Comparison of ENCODE assay signal across 18 mouse cellular contexts in genomic region chr9:103147103-103147502, GRCm38 (mm10). TPM values are rescaled to one million over a fixed set of nuclear protein-coding genes. Genes with fewer than 3 reads are reported as not detected.
DNase-seq lines count a peak whose midpoint lies in the region; ATAC-seq and TF ChIP-seq lines count a peak whose summit lies in the region.
"Had no signal": no experiment of that assay in that cellular context is flagged by ENCODE, and none has a peak within 500 bp of the region (broad histone marks: within the 10 kb centered on the region; RNA-seq: fewer than 3 reads in every experiment).

No protein-coding gene starts in this region.

- H3K27me3 ChIP-seq in embryonic facial prominence, embryonic 13.5 days, result 0 out of 2 replicates have a peak, but pooled peaks cover 4% of the 10 kb centered on the region
- 0 out of 2 replicates have a peak, but pooled peaks cover 3% of the 10 kb centered on the region for H3K27me3 ChIP-seq in embryonic facial prominence, embryonic 10.5 days (replicated peaks; ENCODE audit: low read depth, poor library complexity, severe bottlenecking)
- H3K27me3 ChIP-seq in forebrain, embryonic 16.5 days (replicated peaks; ENCODE audit: control insufficient read depth, insufficient read depth, low read length), result no peaks in the 10 kb centered on the region
- H3K27me3 ChIP-seq in hindbrain, postnatal 0 days (ENCODE audit: insufficient read depth, low read length), result no peaks in the 10 kb centered on the region
- no peaks in the 10 kb centered on the region for H3K27me3 ChIP-seq in neural tube, embryonic 12.5 days (replicated peaks)
- H3K27me3 ChIP-seq: embryonic facial prominence, embryonic 12.5 days; limb, embryonic 12.5 days; liver, embryonic 15.5 days; Patski had no signal

- no peaks in the 10 kb centered on the region for H3K9me3 ChIP-seq in embryonic facial prominence, embryonic 13.5 days
- no peaks in the 10 kb centered on the region for H3K9me3 ChIP-seq in embryonic facial prominence, embryonic 10.5 days
- H3K9me3 ChIP-seq in forebrain, embryonic 16.5 days (ENCODE audit: control insufficient read depth, low read length), result no peaks in the 10 kb centered on the region
- H3K9me3 ChIP-seq in hindbrain, postnatal 0 days (ENCODE audit: low read length), result no peaks in the 10 kb centered on the region
- H3K9me3 ChIP-seq in neural tube, embryonic 12.5 days, result no peaks in the 10 kb centered on the region
- H3K9me3 ChIP-seq: embryonic facial prominence, embryonic 12.5 days; limb, embryonic 12.5 days; liver, embryonic 15.5 days; megakaryocyte, embryonic 14.5 days had no signal

- H3K27ac ChIP-seq in embryonic facial prominence, embryonic 13.5 days, result no peak overlapping the region
- H3K27ac ChIP-seq in embryonic facial prominence, embryonic 10.5 days (replicated peaks), result no peak overlapping the region
- H3K27ac ChIP-seq in forebrain, embryonic 16.5 days (ENCODE audit: low read length), result peak overlapping the region; percentile 53
- H3K27ac ChIP-seq in hindbrain, postnatal 0 days, result peak overlapping the region; percentile 70
- 0 out of 2 replicates have a peak overlapping the region, but pooled peaks have one; percentile 28 for H3K27ac ChIP-seq in neural tube, embryonic 12.5 days
- H3K27ac ChIP-seq: embryonic facial prominence, embryonic 12.5 days; limb, embryonic 12.5 days; liver, embryonic 15.5 days had no signal

- TF ChIP-seq CTCF in hindbrain, postnatal 0 days (IDR thresholded peaks at IDR 0.05; ENCODE audit: low read depth), result no peak

- ATAC-seq in embryonic facial prominence, embryonic 13.5 days (ENCODE audit: insufficient number of reproducible peaks, insufficient read depth, low FRiP score, low TSS enrichment, low read depth), result no peak
- peak; percentile 55 for ATAC-seq in forebrain, embryonic 16.5 days
- peak; percentile 52 for ATAC-seq in hindbrain, postnatal 0 days
- ATAC-seq in neural tube, embryonic 12.5 days (ENCODE audit: low FRiP score, low read depth), result peak; percentile 64; the same call in 1 of the 2 replicates
- ATAC-seq: intestine, postnatal 0 days; Patski had no signal

- no peaks in the 10 kb centered on the region for H3K36me3 ChIP-seq in embryonic facial prominence, embryonic 13.5 days
- 0 out of 2 replicates have a peak, but pooled peaks cover 5% of the 10 kb centered on the region for H3K36me3 ChIP-seq in embryonic facial prominence, embryonic 10.5 days (replicated peaks)
- H3K36me3 ChIP-seq in forebrain, embryonic 16.5 days (ENCODE audit: control insufficient read depth, insufficient read depth), result peaks cover 3% of the 10 kb centered on the region; the same call in 1 of the 2 replicates
- H3K36me3 ChIP-seq in hindbrain, postnatal 0 days (ENCODE audit: insufficient read depth, low read length), result 0 out of 2 replicates have a peak, but pooled peaks cover 7% of the 10 kb centered on the region
- H3K36me3 ChIP-seq in neural tube, embryonic 12.5 days, result peaks cover 18% of the 10 kb centered on the region
- H3K36me3 ChIP-seq: embryonic facial prominence, embryonic 12.5 days; limb, embryonic 12.5 days; liver, embryonic 15.5 days had no signal

- no peak overlapping the region for H3K9ac ChIP-seq in embryonic facial prominence, embryonic 13.5 days
- H3K9ac ChIP-seq in forebrain, embryonic 16.5 days (replicated peaks; ENCODE audit: low read depth, low read length), result no peak overlapping the region
- no peak overlapping the region for H3K9ac ChIP-seq in hindbrain, postnatal 0 days (replicated peaks; ENCODE audit: low read length)
- H3K9ac ChIP-seq in neural tube, embryonic 12.5 days, result no peak overlapping the region
- H3K9ac ChIP-seq: embryonic facial prominence, embryonic 12.5 days; limb, embryonic 12.5 days; liver, embryonic 15.5 days had no signal

- DNase-seq in embryonic facial prominence, embryonic 10.5 days (ENCODE audit: low spot score), result no peak
- no peak for DNase-seq in hindbrain, postnatal 0 days (ENCODE audit: low spot score)
- DNase-seq in spleen, adult 12 weeks (ENCODE audit: low spot score), result no peak
- no peak for DNase-seq in frontal cortex, postnatal 14 days (ENCODE audit: low spot score in 2 of 2)
- no peak for DNase-seq in kidney, postnatal 14 days
- DNase-seq: cerebellum, postnatal 36 days; gastrocnemius, postnatal 25 days; kidney, postnatal 10 days; thymus, postnatal 4 days had no signal

- no peak overlapping the region for H3K4me3 ChIP-seq in embryonic facial prominence, embryonic 13.5 days
- no peak overlapping the region for H3K4me3 ChIP-seq in embryonic facial prominence, embryonic 10.5 days
- H3K4me3 ChIP-seq in forebrain, embryonic 16.5 days (replicated peaks; ENCODE audit: low read length), result peak overlapping the region; percentile 22; the same call in 1 of the 2 replicates
- no peak overlapping the region for H3K4me3 ChIP-seq in hindbrain, postnatal 0 days (ENCODE audit: low read length)
- no peak overlapping the region for H3K4me3 ChIP-seq in neural tube, embryonic 12.5 days
- H3K4me3 ChIP-seq: embryonic facial prominence, embryonic 12.5 days; limb, embryonic 12.5 days; liver, embryonic 15.5 days; megakaryocyte, embryonic 14.5 days had no signal

- peak overlapping the region; percentile 30 for H3K4me2 ChIP-seq in embryonic facial prominence, embryonic 13.5 days
- H3K4me2 ChIP-seq in forebrain, embryonic 16.5 days (ENCODE audit: low read length), result peak overlapping the region; percentile 47
- peak overlapping the region; percentile 38 for H3K4me2 ChIP-seq in hindbrain, postnatal 0 days (ENCODE audit: low read depth, low read length)
- peak overlapping the region; percentile 22 for H3K4me2 ChIP-seq in neural tube, embryonic 12.5 days (replicated peaks)
- H3K4me2 ChIP-seq: embryonic facial prominence, embryonic 12.5 days; limb, embryonic 12.5 days; liver, embryonic 15.5 days had no signal

- peaks cover 19% of the 10 kb centered on the region for H3K4me1 ChIP-seq in embryonic facial prominence, embryonic 13.5 days
- H3K4me1 ChIP-seq in embryonic facial prominence, embryonic 10.5 days, result peaks cover 36% of the 10 kb centered on the region
- H3K4me1 ChIP-seq in forebrain, embryonic 16.5 days (replicated peaks; ENCODE audit: control insufficient read depth, insufficient read depth, low read length), result peaks cover 37% of the 10 kb centered on the region
- peaks cover 24% of the 10 kb centered on the region for H3K4me1 ChIP-seq in hindbrain, postnatal 0 days (ENCODE audit: insufficient read depth, low read length)
- peaks cover 50% of the 10 kb centered on the region for H3K4me1 ChIP-seq in neural tube, embryonic 12.5 days
- H3K4me1 ChIP-seq: liver, embryonic 15.5 days had no signal

- WGBS in embryonic facial prominence, embryonic 13.5 days, result 58% methylated on average over 13 of the region's 13 CpGs
- 68% methylated on average over 13 of the region's 13 CpGs for WGBS in embryonic facial prominence, embryonic 10.5 days
- 18% methylated on average over 13 of the region's 13 CpGs for WGBS in forebrain, embryonic 16.5 days
- WGBS in hindbrain, postnatal 0 days, result 21% methylated on average over 13 of the region's 13 CpGs
- 43% methylated on average over 13 of the region's 13 CpGs for WGBS in neural tube, embryonic 12.5 days

RNA-seq across cellular contexts. Expression of gene Rab6b, which starts 35.5 kb away (rescaled TPM):
- polyA plus RNA-seq in embryonic facial prominence, embryonic 13.5 days (2015; fragmentation: Nextera tagmentation; extraction: Ambion mirVana), result 7.7 and 8.1 TPM in 2 replicates
- polyA plus RNA-seq in embryonic facial prominence, embryonic 10.5 days (2016; fragmentation: Nextera tagmentation; extraction: Ambion mirVana), result 6.8 and 8.4 TPM in 2 replicates
- 63.6 and 77.9 TPM in 2 replicates for polyA plus RNA-seq in forebrain, embryonic 16.5 days (2015; fragmentation: Nextera tagmentation; extraction: Ambion mirVana)
- total RNA-seq in hindbrain, postnatal 0 days (2014; rRNA removed), result 210 and 223 TPM in 2 replicates
- 139 and 155 TPM in 2 replicates for polyA plus RNA-seq in hindbrain, postnatal 0 days (2015; fragmentation: Nextera tagmentation; extraction: Ambion mirVana)
- polyA plus RNA-seq in neural tube, embryonic 12.5 days (2016; fragmentation: Nextera tagmentation; extraction: Ambion mirVana), result 55.5 and 61.1 TPM in 2 replicates

RNA-seq across cellular contexts. Expression of gene Srprb, which starts 54.8 kb away (rescaled TPM):
- polyA plus RNA-seq in embryonic facial prominence, embryonic 13.5 days (2015; fragmentation: Nextera tagmentation; extraction: Ambion mirVana), result 63.4 and 65.4 TPM in 2 replicates
- 62.8 and 67.6 TPM in 2 replicates for polyA plus RNA-seq in embryonic facial prominence, embryonic 10.5 days (2016; fragmentation: Nextera tagmentation; extraction: Ambion mirVana)
- polyA plus RNA-seq in forebrain, embryonic 16.5 days (2015; fragmentation: Nextera tagmentation; extraction: Ambion mirVana), result 52.5 and 55.9 TPM in 2 replicates
- total RNA-seq in hindbrain, postnatal 0 days (2014; rRNA removed), result 55.3 and 58.1 TPM in 2 replicates
- polyA plus RNA-seq in hindbrain, postnatal 0 days (2015; fragmentation: Nextera tagmentation; extraction: Ambion mirVana), result 43.1 and 44.3 TPM in 2 replicates
- 54.0 and 54.3 TPM in 2 replicates for polyA plus RNA-seq in neural tube, embryonic 12.5 days (2016; fragmentation: Nextera tagmentation; extraction: Ambion mirVana)

Comparison
In these comparisons a context has a peak if more than half of its experiments do, and no peak if none do; other contexts are left out.
1. H3K27ac ChIP-seq: peak in forebrain, embryonic 16.5 days (single experiment), hindbrain, postnatal 0 days (single experiment) and neural tube, embryonic 12.5 days (single experiment); none in embryonic facial prominence, embryonic 13.5 days (single experiment) and embryonic facial prominence, embryonic 10.5 days (single experiment).
2. Peak in every context shown above with its lines, with median percentiles within 50 percentile points of each other: H3K4me2 ChIP-seq.